Mouse (Mus musculus) embryonic facial prominence, embryonic 11.5 days (tissue): Measurements from ENCODE around the gene Cmip. TPM values are rescaled to one million over a fixed set of nuclear protein-coding genes. Genes with fewer than 3 reads are reported as not detected.
A peak's percentile ranks its signal among the peaks of the same experiment; 100 is the strongest.

Experiments
- ATAC-seq: fragments of 200-750 bp; cut with Nextera tagmentation; replicated peaks from 2 replicates; pipeline ENCODE4 v1.8.0; 2017; ENCODE audit warnings: low read depth; ENCODE audit not compliant: insufficient number of reproducible peaks, low FRiP score, low TSS enrichment
- DNase-seq: peaks from one replicate; pipeline ENCODE4 v3.0.0-alpha.2; 2015; ENCODE audit warnings: low spot score
- H3K27ac ChIP-seq: fragments of 300-500 bp; sonication (generic); replicated peaks from 2 replicates; pipeline ENCODE4 v1.5.1; 2014; ENCODE audit warnings: mild to moderate bottlenecking, low read depth, low read length, control low read depth
- H3K27me3 ChIP-seq: fragments of 300-500 bp; sonication (generic); 2 replicates; pipeline ENCODE4 v1.6.1; 2014; ENCODE audit warnings: mild to moderate bottlenecking, low read length, moderate library complexity, mixed read lengths; ENCODE audit not compliant: control insufficient read depth, insufficient read depth
- H3K36me3 ChIP-seq: fragments of 300-500 bp; sonication (generic); replicated peaks from 2 replicates; pipeline ENCODE4 v1.6.1; 2014; ENCODE audit warnings: low read depth, mild to moderate bottlenecking, low read length, moderate library complexity, mixed read lengths; ENCODE audit not compliant: control insufficient read depth, insufficient read depth
- H3K4me1 ChIP-seq: fragments of 300-500 bp; sonication (generic); 2 replicates; pipeline ENCODE4 v1.6.1; 2014; ENCODE audit warnings: low read length, mixed read lengths; ENCODE audit not compliant: control insufficient read depth, insufficient read depth
- H3K4me2 ChIP-seq: fragments of 300-500 bp; sonication (generic); 2 replicates; pipeline ENCODE4 v1.6.1; 2014; ENCODE audit warnings: low read depth, mild to moderate bottlenecking, control low read depth, low read length, moderate library complexity
- H3K4me3 ChIP-seq: fragments of 300-500 bp; sonication (generic); 2 replicates; pipeline ENCODE4 v1.5.1; 2014; ENCODE audit warnings: low read depth, low read length, control low read depth
- H3K9ac ChIP-seq: fragments of 300-500 bp; sonication (generic); replicated peaks from 2 replicates; pipeline ENCODE4 v1.6.1; 2014; ENCODE audit warnings: mild to moderate bottlenecking, control low read depth, low read length
- H3K9me3 ChIP-seq: fragments of 300-500 bp; sonication (generic); replicated peaks from 2 replicates; pipeline ENCODE4 v1.6.1; 2016; ENCODE audit warnings: mild to moderate bottlenecking, low read length, inconsistent platforms, mixed read lengths; ENCODE audit not compliant: control insufficient read depth
- WGBS: fragments of 180-500 bp; shearing (Covaris S2); extraction: QIAGEN DNeasy Blood & Tissue Kit; methylation state at CpG from one replicate; pipeline ENCODE4 v1.1.7; 2014; 5-methylcytosine and 5-hydroxymethylcytosine counted together
- polyA plus RNA-seq: library from polyadenylated mRNA; unstranded; fragments of >200 nt; fragmentation: Nextera tagmentation; extraction: Ambion mirVana; gene quantifications from 2 replicates; pipeline ENCODE4 v1.2.1, GENCODE M21; 2014

Gene Cmip
- polyA plus RNA-seq, 1 experiment from 2014 or later, result 20.4 TPM

- no peak for ATAC-seq
- 45% methylated on average over 7 of the region's 7 CpGs for WGBS
- H3K4me1 ChIP-seq, result no peaks in the 10 kb centered on the region
- no peak overlapping the region for H3K4me2 ChIP-seq
- no peaks in the 10 kb centered on the region for H3K9me3 ChIP-seq
- no peaks in the 10 kb centered on the region for H3K36me3 ChIP-seq
- no peak overlapping the region for H3K27ac ChIP-seq
- no peaks in the 10 kb centered on the region for H3K27me3 ChIP-seq
- H3K4me3 ChIP-seq, result no peak overlapping the region
- DNase-seq, result no peak
- H3K9ac ChIP-seq, result no peak overlapping the region
These were observed 5.7 kb upstream of the Cmip start for GRCm38 (mm10) chr8:117251086-117251681.

- H3K36me3 ChIP-seq, result no peaks in the 10 kb centered on the region
- no peak overlapping the region for H3K27ac ChIP-seq
- no peak overlapping the region for H3K4me2 ChIP-seq
- no peaks in the 10 kb centered on the region for H3K4me1 ChIP-seq
- DNase-seq, result no peak
- no peaks in the 10 kb centered on the region for H3K27me3 ChIP-seq
- no peak overlapping the region for H3K9ac ChIP-seq
- no peak overlapping the region for H3K4me3 ChIP-seq
- 95% methylated on average over 8 of the region's 8 CpGs for WGBS
- ATAC-seq, result no peak
- H3K9me3 ChIP-seq, result no peaks in the 10 kb centered on the region
These were observed 4.2 kb upstream of the Cmip start for GRCm38 (mm10) chr8:117252650-117253049.

GRCm38 (mm10) chr8:117253390-117254269 lies 3.2 kb upstream of the Cmip start:
- no peaks in the 10 kb centered on the region for H3K36me3 ChIP-seq
- H3K9me3 ChIP-seq, result no peaks in the 10 kb centered on the region
- H3K27ac ChIP-seq, result no peak overlapping the region
- no peak overlapping the region for H3K9ac ChIP-seq
- ATAC-seq (no peak), DNase-seq (no peak)
- H3K4me2 ChIP-seq, result no peak overlapping the region
- H3K4me1 ChIP-seq, result no peaks in the 10 kb centered on the region
- WGBS, result 87% methylated on average over 17 of the region's 17 CpGs
- no peaks in the 10 kb centered on the region for H3K27me3 ChIP-seq
- no peak overlapping the region for H3K4me3 ChIP-seq

- no peak for DNase-seq
- Histone ChIP-seq H3K4me3 (no peak overlapping the region), H3K36me3 (no peaks in the 10 kb centered on the region), H3K27ac (no peak overlapping the region), H3K9me3 (no peaks in the 10 kb centered on the region), H3K27me3 (no peaks in the 10 kb centered on the region), H3K4me2 (no peak overlapping the region), H3K9ac (no peak overlapping the region), H3K4me1 (peaks cover 3% of the 10 kb centered on the region; the same call in 1 of the 2 replicates)
- no peak for ATAC-seq
- 79% methylated on average over 6 of the region's 6 CpGs for WGBS
These were observed 2.4 kb upstream of the Cmip start for GRCm38 (mm10) chr8:117254496-117254895.

- under 1% methylated on average over 43 of the region's 92 CpGs for WGBS
- peak; percentile 92 for DNase-seq
- ATAC-seq, result peak; percentile 82
- peak overlapping the region; percentile 72 for H3K27ac ChIP-seq
- peak overlapping the region; percentile 94 for H3K4me3 ChIP-seq
- H3K9me3 ChIP-seq, result no peaks in the 10 kb centered on the region
- H3K27me3 ChIP-seq, result no peaks in the 10 kb centered on the region
- peak overlapping the region; percentile 90 for H3K4me2 ChIP-seq
- peak overlapping the region; percentile 95 for H3K9ac ChIP-seq
- H3K36me3 ChIP-seq, result no peaks in the 10 kb centered on the region
- peaks cover 8% of the 10 kb centered on the region for H3K4me1 ChIP-seq
These were observed 449 bp upstream of the Cmip start for GRCm38 (mm10) chr8:117256292-117256938.

GRCm38 (mm10) chr8:117257821-117258575 lies 1.1 kb downstream of the Cmip start:
- DNase-seq (peak; percentile 60), ATAC-seq (peak; percentile 14; the same call in 1 of the 2 replicates)
- Histone ChIP-seq H3K9ac (peak overlapping the region; percentile 95), H3K36me3 (no peaks in the 10 kb centered on the region), H3K27ac (peak overlapping the region; percentile 72), H3K4me1 (peaks cover 9% of the 10 kb centered on the region), H3K4me2 (peak overlapping the region; percentile 90), H3K27me3 (no peaks in the 10 kb centered on the region), H3K9me3 (no peaks in the 10 kb centered on the region), H3K4me3 (peak overlapping the region; percentile 94)
- 6% methylated on average over 22 of the region's 22 CpGs for WGBS

- 55% methylated on average over 6 of the region's 6 CpGs for WGBS
- peaks cover 9% of the 10 kb centered on the region for H3K4me1 ChIP-seq
- no peaks in the 10 kb centered on the region for H3K36me3 ChIP-seq
- H3K4me3 ChIP-seq, result peak overlapping the region; percentile 94
- ATAC-seq, result no peak
- H3K27me3 ChIP-seq, result no peaks in the 10 kb centered on the region
- H3K9ac ChIP-seq, result peak overlapping the region; percentile 95
- no peaks in the 10 kb centered on the region for H3K9me3 ChIP-seq
- peak overlapping the region; percentile 90 for H3K4me2 ChIP-seq
- no peak for DNase-seq
- H3K27ac ChIP-seq, result 0 out of 2 replicates have a peak overlapping the region, but pooled peaks have one; percentile 72
These were observed 1.7 kb downstream of the Cmip start for GRCm38 (mm10) chr8:117258576-117259040.
